Comparison of ENCODE assay signal across 8 mouse cellular contexts in genomic region chr4:125084403-125085345, GRCm38 (mm10). TPM values are rescaled to one million over a fixed set of nuclear protein-coding genes. Genes with fewer than 3 reads are reported as not detected.
A peak's percentile ranks its signal among the peaks of the same experiment; 100 is the strongest.
DNase-seq lines count a peak whose midpoint lies in the region; ATAC-seq and TF ChIP-seq lines count a peak whose summit lies in the region.

TSS of gene Meaf6 (plus strand) at chr4:125085134.

- peak within 1 kb of the TSS; percentile 94 for H3ac ChIP-seq in C2C12 (ENCODE audit: control insufficient read depth, insufficient read length, low read depth)

- H3K27ac ChIP-seq in heart, embryonic 10.5 days: peak within 1 kb of the TSS; percentile 98
- H3K27ac ChIP-seq in kidney, embryonic 15.5 days: peak within 1 kb of the TSS; percentile 99
- peak within 1 kb of the TSS; percentile 97 for H3K27ac ChIP-seq in limb, embryonic 15.5 days
- peak within 1 kb of the TSS; percentile 97 for H3K27ac ChIP-seq in midbrain, postnatal 0 days (ENCODE audit: low read depth, low read length)

- TF ChIP-seq CTCF in C2C12 (IDR thresholded peaks at IDR 0.05; ENCODE audit: control insufficient read depth, insufficient read depth, insufficient read length): peak; percentile 100
- peak; percentile 80 for TF ChIP-seq CTCF in midbrain, postnatal 0 days (IDR thresholded peaks at IDR 0.05)

- peak within 1 kb of the TSS; percentile 92 for H3K9ac ChIP-seq in kidney, embryonic 15.5 days
- peak within 1 kb of the TSS; percentile 87 for H3K9ac ChIP-seq in limb, embryonic 15.5 days
- H3K9ac ChIP-seq in midbrain, postnatal 0 days (replicated peaks; ENCODE audit: low read length, poor library complexity, severe bottlenecking): peak within 1 kb of the TSS; percentile 90

- H3K4me2 ChIP-seq in kidney, embryonic 15.5 days: peak within 1 kb of the TSS; percentile 83
- peak within 1 kb of the TSS; percentile 87 for H3K4me2 ChIP-seq in limb, embryonic 15.5 days
- H3K4me2 ChIP-seq in midbrain, postnatal 0 days (ENCODE audit: low read depth, low read length, poor library complexity, severe bottlenecking): peak within 1 kb of the TSS; percentile 68

- DNase-seq in brain, adult 2 months (ENCODE audit: low read depth, low spot score): peak; percentile 92
- DNase-seq in heart, embryonic 10.5 days (ENCODE audit: low spot score): peak; percentile 92
- peak; percentile 89 for DNase-seq in midbrain, postnatal 0 days (ENCODE audit: low spot score)
- DNase-seq in spleen, postnatal 10 days (ENCODE audit: low spot score in 2 of 2): peak; percentile 94

- H3K79me3 ChIP-seq in C2C12 (ENCODE audit: low read depth): peaks cover 15% of the 10 kb centered on the region

- ATAC-seq in erythroblast, adult 5-6 weeks (replicated peaks; ENCODE audit: low FRiP score, poor library complexity, severe bottlenecking): peak; percentile 82
- ATAC-seq in kidney, embryonic 15.5 days (replicated peaks; ENCODE audit: low FRiP score): peak; percentile 92
- ATAC-seq in limb, embryonic 15.5 days (ENCODE audit: insufficient number of reproducible peaks, low FRiP score, low TSS enrichment, low read depth): peak; percentile 86
- ATAC-seq in midbrain, postnatal 0 days (ENCODE audit: low FRiP score): peak; percentile 88

- peaks cover 16% of the 10 kb centered on the region for H3K4me1 ChIP-seq in heart, embryonic 10.5 days
- H3K4me1 ChIP-seq in kidney, embryonic 15.5 days: peaks cover 22% of the 10 kb centered on the region
- H3K4me1 ChIP-seq in limb, embryonic 15.5 days: peaks cover 18% of the 10 kb centered on the region
- H3K4me1 ChIP-seq in midbrain, postnatal 0 days (ENCODE audit: insufficient read depth, low read length): no peaks in the 10 kb centered on the region

- no peaks in the 10 kb centered on the region for H3K9me3 ChIP-seq in heart, embryonic 10.5 days
- no peaks in the 10 kb centered on the region for H3K9me3 ChIP-seq in kidney, embryonic 15.5 days (replicated peaks)
- H3K9me3 ChIP-seq in limb, embryonic 15.5 days: no peaks in the 10 kb centered on the region
- H3K9me3 ChIP-seq in midbrain, postnatal 0 days (ENCODE audit: low read length): no peaks in the 10 kb centered on the region

- H3K27me3 ChIP-seq in C2C12 (ENCODE audit: control insufficient read depth, insufficient read depth, insufficient read length): no peaks in the 10 kb centered on the region
- H3K27me3 ChIP-seq in heart, embryonic 10.5 days (ENCODE audit: insufficient read depth, poor library complexity, severe bottlenecking): no peaks in the 10 kb centered on the region
- H3K27me3 ChIP-seq in kidney, embryonic 15.5 days: no peaks in the 10 kb centered on the region
- H3K27me3 ChIP-seq in limb, embryonic 15.5 days: no peaks in the 10 kb centered on the region
- no peaks in the 10 kb centered on the region for H3K27me3 ChIP-seq in midbrain, postnatal 0 days (ENCODE audit: insufficient read depth, low read length)

- H3K36me3 ChIP-seq in C2C12 (ENCODE audit: control insufficient read depth, insufficient read depth): peaks cover 18% of the 10 kb centered on the region
- H3K36me3 ChIP-seq in heart, embryonic 10.5 days: peaks cover 34% of the 10 kb centered on the region
- H3K36me3 ChIP-seq in kidney, embryonic 15.5 days: peaks cover 33% of the 10 kb centered on the region
- peaks cover 28% of the 10 kb centered on the region for H3K36me3 ChIP-seq in limb, embryonic 15.5 days
- peaks cover 18% of the 10 kb centered on the region for H3K36me3 ChIP-seq in midbrain, postnatal 0 days (ENCODE audit: insufficient read depth, low read length)

- H3K4me3 ChIP-seq in C2C12 (ENCODE audit: insufficient read depth, poor library complexity, severe bottlenecking): peak within 1 kb of the TSS; percentile 52
- peak within 1 kb of the TSS; percentile 80 for H3K4me3 ChIP-seq in heart, embryonic 10.5 days
- peak within 1 kb of the TSS; percentile 92 for H3K4me3 ChIP-seq in kidney, embryonic 15.5 days (replicated peaks)
- H3K4me3 ChIP-seq in limb, embryonic 15.5 days: peak within 1 kb of the TSS; percentile 94
- H3K4me3 ChIP-seq in midbrain, postnatal 0 days (ENCODE audit: low read depth, low read length): peak within 1 kb of the TSS; percentile 93

- H3K79me2 ChIP-seq in C2C12 (ENCODE audit: control insufficient read depth, insufficient read depth): peaks cover 24% of the 10 kb centered on the region

- WGBS in heart, embryonic 10.5 days: 2% methylated on average over 63 of the region's 63 CpGs
- 2% methylated on average over 60 of the region's 63 CpGs for WGBS in kidney, embryonic 15.5 days
- WGBS in limb, embryonic 15.5 days: 1% methylated on average over 63 of the region's 63 CpGs
- 1% methylated on average over 63 of the region's 63 CpGs for WGBS in midbrain, postnatal 0 days

TF ChIP-seq in C2C12, 6 proteins besides CTCF, POLR2A, EP300 and RAD21:
- TF ChIP-seq FOSL1 (IDR thresholded peaks at IDR 0.05; ENCODE audit: insufficient read depth, low read length, poor library complexity, severe bottlenecking) (no peak), MAX (IDR thresholded peaks at IDR 0.05) (peak; percentile 48)

RNA-seq across cellular contexts. Expression of gene Meaf6, which starts in this region (rescaled TPM):
- polyA plus RNA-seq in C2C12 (2012; fragmentation: generic; extraction: Trizol): 31.3 TPM
- 15.0 and 20.8 TPM in 2 replicates for total RNA-seq in erythroblast, adult 5-6 weeks (2015; ENCODE audit: low replicate concordance)
- total RNA-seq in erythroblast, adult 5-6 weeks (2017; ENCODE audit: low replicate concordance): 20.4 and 34.7 TPM in 2 replicates
- 43.6 and 55.6 TPM in 2 replicates for polyA plus RNA-seq in heart, embryonic 10.5 days (2016; fragmentation: Nextera tagmentation; extraction: Ambion mirVana)
- 64.1 and 67.8 TPM in 2 replicates for polyA plus RNA-seq in kidney, embryonic 15.5 days (2015; fragmentation: Nextera tagmentation; extraction: Ambion mirVana)
- 48.6 and 49.3 TPM in 2 replicates for polyA plus RNA-seq in limb, embryonic 15.5 days (2015; fragmentation: Nextera tagmentation; extraction: Ambion mirVana)
- 82.6 and 95.2 TPM in 2 replicates for total RNA-seq in midbrain, postnatal 0 days (2014; rRNA removed)
- polyA plus RNA-seq in midbrain, postnatal 0 days (2015; fragmentation: Nextera tagmentation; extraction: Ambion mirVana): 139 and 170 TPM in 2 replicates

Comparison
In these comparisons a context has a peak if more than half of its experiments do, and no peak if none do; other contexts are left out.
1. Peak in every context shown above with its lines: DNase-seq, ATAC-seq, H3K4me3 ChIP-seq and H3K27ac ChIP-seq.